Mouse (Mus musculus) gastrocnemius, adult 8-10 months (tissue): Measurements from ENCODE around the gene Chrne. TPM values are rescaled to one million over a fixed set of nuclear protein-coding genes. Genes with fewer than 3 reads are reported as not detected.

Experiments
- DNase-seq, 2 experiments: peaks; one replicate each; pipeline ENCODE4 v3.0.0; 2022; ENCODE audit warnings: low spot score in 2 of 2
- total RNA-seq, 4 experiments: library from RNA; stranded (reverse); gene quantifications; 2 replicates each; pipeline ENCODE4 v1.2.4; 2022

The Chrne gene
- 10 to 100 TPM; 11.2 to 20.5 (median 14.7) TPM for total RNA-seq

DNA sequence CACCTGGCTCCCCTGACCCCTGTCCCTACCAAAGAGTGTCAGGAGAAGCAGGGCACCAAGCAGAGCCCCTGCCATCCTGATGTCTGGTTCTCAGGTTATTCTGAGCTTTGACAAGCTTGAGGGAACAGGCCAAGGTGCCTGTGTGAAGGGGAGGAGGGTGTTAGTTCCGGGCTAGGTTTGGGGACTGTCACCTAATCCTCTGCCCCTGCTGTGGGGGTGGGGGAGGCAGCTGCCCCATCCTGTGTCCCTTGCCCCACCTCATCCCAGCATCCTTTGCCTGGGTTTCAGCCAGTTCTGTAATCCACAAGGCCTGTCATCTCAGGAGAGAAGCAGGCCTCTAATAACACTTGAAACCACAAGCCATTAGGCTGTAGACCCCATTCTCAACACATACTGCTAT lies at the start of gene Chrne:
TSS of gene Chrne (minus strand) at position 116 of the 400 bp plus-strand sequence.
- peak; percentile 48 to 68 for DNase-seq

DNA sequence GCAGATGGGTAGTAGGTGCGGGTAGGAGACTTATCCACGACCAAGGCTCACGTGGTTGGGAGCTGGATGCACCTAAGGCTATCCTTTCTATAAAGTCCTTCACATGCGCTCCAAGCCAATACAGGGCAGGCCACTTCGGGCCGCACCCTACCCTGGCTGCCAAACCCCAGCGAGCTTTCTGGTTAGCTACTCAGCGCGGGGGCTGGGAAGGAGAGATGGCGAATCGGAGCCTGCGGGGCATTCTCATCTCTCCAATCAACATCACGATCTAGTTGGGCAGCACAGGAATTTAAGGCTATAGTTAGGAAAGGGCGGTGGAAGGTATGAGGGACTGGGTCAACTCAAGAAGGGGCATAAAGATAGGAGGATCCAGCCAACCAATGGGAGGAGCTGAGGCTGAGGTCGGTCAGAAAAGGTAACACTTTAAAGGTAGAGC lies 49.3 kb upstream of the Chrne start:
- DNase-seq = peak; percentile 70 to 79

DNA sequence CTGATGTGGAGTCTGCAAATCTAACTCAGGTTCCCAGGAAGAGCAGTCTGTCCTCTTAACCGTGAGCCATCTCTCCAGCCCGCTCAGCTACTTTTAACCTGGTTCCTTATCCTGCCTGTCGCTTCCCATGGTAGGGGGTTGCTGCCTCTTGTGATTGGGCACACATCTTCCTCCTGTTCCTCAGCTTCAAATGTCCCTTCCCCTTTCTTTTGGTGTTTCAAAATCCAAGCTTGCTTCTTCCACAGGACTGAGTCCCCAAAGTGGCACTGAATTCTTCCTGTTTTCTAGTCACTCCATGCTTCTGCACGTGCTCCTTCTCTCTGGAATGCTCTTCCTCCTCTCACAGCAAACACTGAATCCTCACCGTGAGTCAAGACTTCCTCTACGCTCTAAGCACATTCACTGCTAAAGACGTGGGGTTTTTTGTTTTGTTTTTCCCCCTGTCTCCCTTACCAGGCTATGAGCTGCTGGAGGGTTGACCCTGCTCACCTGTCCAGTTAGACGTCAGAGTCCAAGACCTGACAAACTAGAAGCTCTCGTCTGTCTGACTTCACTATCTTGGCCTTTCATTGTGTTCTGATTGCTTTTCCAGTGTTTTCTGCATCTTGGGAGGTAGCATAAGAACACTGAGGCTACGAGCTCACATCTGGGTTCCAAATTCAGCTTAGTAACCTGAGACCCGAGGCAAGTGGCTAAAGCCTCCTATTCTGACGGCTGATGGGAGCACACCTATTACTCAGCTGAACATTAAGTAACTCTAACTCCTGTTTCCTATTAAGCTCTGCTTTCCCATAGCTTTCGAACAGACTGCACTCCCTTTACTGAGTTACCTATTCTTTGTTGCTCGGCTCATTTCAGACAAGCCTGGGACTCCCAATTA lies 48.5 kb upstream of the Chrne start:
- no peak for DNase-seq

DNA sequence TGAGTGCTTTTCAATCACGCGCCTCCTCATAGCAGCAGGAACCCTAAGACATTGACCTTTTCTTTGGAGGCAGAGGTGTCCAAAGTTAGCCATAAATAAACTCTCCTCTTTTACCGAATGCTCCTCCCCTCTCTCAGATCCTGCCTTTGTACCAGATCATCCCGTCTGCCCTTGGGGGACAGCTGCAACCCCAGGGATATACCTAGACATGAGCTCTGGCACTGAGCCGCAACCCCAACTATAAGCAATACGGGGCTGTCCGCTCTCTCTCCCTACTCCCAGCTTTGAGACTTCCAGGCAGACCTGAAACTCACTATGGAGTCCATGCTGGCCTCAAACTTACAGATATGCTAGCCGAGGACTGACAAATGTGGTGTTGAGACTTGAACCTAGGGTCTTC lies 47.7 kb upstream of the Chrne start:
- DNase-seq = no peak

DNA sequence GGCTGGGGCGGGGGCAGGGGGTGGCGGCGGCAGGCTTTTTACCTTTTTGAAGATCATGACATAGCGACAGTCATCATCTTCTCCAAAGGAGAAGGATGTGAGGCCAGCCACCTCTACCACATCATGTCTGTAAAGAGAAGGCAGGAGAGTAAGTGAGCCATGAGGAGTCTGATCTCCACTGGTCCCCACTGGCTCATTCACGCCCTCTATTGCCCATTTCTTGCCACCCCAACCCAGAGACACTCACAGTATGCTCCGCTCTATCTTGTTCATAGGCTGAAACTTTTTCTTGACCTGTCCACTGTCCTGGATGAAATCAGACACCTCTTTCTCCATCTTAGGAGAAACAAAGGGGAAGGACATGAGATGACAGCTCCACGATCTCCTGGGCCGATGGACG lies 45.7 kb upstream of the Chrne start:
- DNase-seq = no peak

DNA sequence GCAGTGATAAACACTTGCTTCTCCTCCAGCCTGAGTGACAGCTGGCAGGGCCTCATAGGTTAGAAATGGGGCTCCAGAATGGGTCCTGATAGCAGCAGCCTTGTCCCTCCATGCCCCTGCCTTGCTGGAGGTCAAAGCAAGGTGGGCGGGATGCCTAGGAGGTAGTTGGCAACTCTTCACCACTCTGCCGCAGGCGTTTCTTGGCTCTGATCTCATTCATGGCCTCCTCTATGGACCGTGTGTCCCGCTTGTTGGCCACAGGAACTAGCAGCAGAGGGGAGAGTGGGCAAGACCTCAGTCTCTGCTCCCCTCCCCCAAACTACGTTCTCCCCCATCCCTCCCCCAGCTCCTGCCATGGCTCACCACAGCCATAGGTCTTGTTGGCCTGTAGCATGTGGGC lies 44.9 kb upstream of the Chrne start:
- peak in 1 of 2 experiments; percentile 67 for DNase-seq

DNA sequence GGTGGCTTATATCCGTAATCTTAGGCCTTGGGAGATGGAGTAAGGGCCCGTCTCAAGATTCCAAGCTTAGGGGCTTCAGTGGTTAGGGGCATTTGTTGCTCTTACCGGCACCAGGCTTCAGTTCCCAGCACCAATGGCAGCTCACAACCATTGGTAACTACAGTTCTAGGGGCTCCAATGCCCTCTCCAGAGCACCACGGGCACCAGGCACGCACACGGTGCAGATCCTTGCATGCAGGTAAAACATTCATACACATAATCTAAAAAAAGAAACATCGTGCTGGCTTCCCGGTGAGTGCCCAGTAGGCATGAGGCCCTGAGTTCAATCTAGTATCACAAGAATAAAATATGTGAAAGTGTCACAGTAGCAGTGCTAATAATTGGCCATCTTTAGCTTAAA lies 44.1 kb upstream of the Chrne start:
- no peak for DNase-seq

DNA sequence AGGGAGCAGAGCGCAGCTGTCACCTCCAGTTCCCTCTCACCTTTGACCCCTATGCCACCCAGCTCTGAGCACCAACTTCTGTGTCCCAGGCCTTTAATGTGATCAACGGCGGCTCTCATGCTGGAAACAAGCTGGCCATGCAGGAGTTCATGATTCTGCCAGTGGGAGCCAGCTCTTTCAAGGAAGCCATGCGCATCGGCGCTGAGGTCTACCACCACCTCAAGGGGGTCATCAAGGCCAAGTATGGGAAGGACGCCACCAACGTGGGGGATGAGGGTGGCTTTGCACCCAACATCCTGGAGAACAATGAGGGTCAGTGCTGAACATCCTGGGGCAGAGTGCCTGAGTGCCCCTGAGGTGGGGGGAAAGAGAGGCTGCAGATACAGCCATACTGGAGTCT lies 41.6 kb upstream of the Chrne start:
- no peak for DNase-seq

DNA sequence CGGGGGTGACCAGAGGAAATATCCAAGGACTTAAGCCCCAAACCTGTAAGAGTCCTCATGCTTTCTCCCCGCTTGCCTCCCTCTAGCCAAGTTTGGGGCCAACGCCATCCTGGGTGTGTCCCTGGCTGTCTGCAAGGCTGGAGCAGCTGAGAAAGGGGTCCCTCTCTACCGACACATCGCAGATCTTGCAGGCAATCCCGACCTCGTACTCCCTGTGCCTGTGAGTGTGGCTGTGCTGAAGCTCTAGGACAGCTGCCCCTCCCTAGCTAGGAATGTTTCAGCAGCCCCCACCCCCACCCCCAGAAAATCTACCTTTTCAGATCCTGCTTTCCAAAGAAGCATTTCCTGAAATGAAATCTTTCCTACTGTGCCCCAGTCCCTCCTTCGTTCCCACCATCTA lies 39.9 kb upstream of the Chrne start:
- DNase-seq = no peak

DNA sequence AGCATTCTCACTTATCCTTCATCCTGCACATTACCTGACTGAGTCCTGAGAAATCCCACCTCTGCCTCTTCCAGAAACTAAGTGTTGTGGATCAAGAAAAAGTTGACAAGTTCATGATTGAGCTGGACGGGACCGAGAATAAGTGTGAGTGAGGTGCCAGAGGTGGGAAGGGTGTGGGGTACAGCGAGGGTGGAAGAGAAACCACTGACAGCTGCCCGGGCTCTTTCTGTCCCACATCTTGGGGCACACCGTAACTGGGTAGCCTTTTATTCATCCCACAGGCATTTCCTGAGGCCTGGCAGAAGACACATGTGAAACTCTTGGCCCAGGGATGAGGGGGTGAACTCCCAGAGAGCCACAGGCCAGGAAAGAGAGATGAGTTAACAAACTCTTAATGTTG lies 39.5 kb upstream of the Chrne start:
- DNase-seq = no peak

DNA sequence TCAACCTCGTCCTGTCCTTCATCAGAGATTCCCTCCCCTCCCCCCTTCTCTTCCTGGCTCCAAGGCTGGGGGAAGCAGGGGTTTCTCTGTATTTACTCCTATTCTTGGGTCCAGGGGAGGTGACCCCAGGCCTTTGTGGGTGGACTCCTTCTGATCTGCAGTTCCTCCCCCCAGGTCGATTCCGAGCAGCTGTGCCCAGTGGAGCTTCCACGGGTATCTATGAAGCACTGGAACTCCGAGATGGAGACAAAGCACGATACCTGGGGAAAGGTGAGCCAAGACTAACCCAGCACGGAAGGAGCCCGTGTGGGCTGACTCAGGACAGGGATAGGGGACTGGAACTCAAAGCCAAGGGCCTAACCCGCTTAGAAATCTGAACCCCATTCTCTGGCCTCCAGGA lies 39.0 kb upstream of the Chrne start:
- no peak for DNase-seq

DNA sequence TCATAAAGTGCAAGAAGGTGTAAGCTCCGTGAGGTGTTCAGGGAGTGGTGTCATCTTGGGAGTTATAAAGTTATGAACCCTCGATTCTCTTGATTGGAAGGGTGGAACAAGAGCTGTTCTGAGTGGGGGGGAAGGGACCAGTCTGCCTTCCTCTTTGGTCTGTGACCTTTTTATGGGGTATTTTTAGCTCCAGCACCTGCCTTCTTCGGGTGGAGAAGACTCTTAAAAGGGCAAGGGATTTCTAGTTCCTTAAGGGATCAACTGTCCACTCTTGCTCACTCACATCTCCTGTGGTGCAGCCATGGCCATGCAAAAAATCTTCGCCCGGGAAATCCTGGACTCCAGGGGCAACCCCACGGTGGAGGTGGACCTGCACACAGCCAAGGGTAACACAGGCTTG lies 38.6 kb upstream of the Chrne start:
- DNase-seq = no peak

DNA sequence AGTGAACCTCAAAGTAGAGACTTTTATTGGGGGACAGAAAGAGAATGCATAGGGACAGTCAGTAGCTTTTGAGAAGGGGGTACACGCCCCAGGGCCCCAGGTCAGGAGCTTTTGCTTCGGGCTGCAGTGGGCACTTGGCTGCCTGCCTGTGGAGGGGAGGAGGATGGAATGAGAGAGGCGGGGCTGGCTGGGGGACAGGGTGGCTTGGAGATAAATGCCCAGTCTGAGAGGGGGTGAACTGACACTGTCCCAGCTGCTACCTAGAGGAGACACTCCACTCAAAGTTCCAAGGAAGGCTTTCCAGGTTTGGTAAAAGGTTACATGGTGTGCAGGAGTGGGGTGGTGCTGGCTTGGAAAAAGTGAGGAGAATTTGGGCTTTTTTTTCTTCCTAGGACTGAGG lies 37.9 kb upstream of the Chrne start, which contains the start of gene Eno3:
TSS of gene Eno3 (plus strand) at position 239 of the 400 bp plus-strand sequence.
- DNase-seq = peak in 1 of 2 experiments; percentile 80

DNA sequence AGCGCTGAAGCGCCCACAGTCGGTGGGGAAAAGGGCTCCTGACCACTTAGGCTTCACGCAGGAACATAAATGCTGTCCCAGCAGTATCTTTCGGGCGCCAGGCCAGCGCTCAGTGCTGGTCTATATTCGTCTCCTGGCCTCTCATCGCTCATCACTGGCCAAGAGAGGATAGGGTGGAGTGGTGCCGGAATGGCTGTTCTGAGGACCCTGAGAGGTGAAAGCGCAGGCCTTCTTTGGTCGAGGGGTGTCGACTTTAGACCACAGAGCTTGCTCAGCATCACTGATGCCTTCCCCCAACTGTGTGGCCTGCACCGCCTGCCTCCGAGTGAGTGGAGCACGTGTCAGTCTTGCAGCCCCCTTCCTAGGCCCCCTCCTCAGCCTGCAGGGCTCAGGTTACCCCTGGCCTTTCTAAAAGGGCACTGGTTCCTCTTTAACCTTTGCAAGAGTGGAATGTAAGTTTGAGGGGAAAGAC lies 37.5 kb upstream of the Chrne start:
- DNase-seq = peak; percentile 88 to 93

DNA sequence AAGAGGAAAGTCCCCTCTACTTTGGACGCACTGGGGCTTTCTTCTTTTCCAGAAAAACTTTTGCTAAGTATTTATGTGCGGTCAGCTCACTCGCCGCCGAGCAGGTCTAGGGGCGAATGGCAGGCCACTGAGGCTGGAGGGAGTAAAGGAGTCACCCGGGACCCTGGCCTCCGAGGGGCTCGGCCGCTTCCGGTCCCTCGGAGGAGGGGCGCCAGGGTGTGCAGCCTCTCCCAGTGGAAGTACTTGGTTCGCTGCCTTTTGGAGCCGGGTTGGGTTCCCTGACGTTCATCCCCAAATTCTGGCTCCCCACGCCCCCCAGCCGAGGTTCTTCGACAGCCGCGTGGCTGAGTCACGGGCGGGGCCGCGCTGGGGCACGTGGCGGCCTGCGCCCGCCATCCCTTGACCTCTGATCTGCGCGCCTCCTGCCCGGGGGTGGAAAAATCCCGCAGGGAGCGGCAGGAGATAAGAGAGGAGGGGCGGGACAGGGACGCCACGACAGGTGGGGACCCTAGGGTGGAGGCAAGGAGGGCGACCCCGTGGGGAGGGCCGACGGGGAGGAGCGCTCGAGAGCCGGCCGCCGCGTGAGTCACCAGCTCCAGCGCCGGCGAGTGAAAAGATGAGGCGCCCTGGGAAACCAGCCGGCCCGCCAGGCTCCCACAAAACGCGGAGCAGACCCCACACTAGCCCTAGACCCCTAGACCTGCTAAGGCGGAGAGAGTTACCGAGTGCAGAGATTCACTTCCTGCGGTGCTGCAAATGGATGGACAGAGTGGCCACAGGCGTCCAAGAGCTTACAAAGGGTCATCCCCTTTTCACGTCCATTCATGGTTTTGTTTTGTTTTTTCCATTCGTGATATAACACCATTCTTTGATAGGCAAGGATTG lies 36.8 kb upstream of the Chrne start:
- DNase-seq = peak; percentile 63 to 64

DNA sequence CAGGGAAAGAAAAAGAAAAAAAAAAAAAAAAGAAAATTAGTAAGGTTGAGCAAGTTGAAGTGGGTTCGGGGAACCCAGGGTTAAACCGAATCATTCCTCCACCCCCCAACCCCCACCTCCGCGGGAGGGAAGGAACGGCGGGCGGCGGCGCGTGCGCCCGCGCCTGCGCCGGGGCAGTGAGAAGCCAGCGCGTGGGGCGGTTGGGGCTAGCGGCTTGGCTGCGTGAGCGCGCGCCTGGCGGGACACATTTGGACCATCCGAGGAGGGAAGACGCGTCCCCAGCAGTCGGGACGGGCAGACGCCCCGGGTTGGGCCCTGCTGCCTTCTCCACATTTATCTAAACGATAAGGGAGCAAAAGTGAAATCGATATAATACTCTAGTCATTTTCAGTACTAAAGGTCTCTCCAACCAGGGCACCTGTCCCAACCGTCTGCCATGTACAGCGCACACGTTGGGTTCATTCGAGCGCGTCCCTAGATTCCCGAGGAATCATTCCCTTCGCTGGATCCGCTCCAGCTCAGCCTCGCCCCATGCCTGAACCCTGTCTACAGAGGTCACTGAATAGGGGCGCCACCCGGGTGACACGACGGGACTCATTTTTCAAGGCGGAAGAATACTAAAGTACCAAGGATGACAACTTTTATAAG lies 36.0 kb upstream of the Chrne start:
- DNase-seq = peak; percentile 74 to 80

DNA sequence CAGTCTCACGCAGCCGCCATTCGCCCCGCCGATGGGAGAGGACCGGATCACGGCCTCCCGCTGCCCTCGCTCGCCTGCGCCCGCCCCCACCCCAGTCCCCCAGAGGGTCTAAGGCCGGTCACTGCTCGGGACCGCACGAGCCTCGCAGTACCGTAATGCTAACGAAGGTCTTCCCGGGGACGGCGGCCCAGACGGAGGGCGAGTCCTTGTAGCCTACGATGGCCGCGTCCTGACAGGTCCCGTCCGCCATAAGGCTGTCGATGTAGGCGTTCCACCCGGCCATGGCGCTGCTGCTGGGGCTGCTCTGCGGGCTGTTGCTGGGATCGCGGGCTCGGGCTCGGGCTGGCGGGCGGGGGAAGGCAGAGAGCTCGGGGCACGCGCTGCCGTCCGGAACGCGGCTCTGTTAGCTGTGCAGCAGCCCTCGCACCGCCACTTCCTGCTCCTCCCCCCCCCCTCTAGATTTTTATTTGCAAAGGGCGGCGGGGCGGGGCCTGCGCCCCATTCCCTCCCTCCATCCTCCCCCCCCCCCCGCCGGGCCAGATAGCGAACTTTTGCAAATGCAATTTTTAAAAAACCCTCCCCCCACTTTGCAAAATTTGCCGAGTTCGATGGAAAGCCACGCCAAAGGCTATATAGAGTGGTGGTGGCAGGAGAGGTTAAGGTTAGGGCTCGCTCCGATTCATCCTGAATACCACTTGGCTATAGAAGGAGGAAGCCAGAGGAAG lies 35.3 kb upstream of the Chrne start, which contains the start of gene Pfn1:
TSS of gene Pfn1 (minus strand) at position 447 of the 725 bp plus-strand sequence.
- peak; percentile 43 to 66 for DNase-seq

DNA sequence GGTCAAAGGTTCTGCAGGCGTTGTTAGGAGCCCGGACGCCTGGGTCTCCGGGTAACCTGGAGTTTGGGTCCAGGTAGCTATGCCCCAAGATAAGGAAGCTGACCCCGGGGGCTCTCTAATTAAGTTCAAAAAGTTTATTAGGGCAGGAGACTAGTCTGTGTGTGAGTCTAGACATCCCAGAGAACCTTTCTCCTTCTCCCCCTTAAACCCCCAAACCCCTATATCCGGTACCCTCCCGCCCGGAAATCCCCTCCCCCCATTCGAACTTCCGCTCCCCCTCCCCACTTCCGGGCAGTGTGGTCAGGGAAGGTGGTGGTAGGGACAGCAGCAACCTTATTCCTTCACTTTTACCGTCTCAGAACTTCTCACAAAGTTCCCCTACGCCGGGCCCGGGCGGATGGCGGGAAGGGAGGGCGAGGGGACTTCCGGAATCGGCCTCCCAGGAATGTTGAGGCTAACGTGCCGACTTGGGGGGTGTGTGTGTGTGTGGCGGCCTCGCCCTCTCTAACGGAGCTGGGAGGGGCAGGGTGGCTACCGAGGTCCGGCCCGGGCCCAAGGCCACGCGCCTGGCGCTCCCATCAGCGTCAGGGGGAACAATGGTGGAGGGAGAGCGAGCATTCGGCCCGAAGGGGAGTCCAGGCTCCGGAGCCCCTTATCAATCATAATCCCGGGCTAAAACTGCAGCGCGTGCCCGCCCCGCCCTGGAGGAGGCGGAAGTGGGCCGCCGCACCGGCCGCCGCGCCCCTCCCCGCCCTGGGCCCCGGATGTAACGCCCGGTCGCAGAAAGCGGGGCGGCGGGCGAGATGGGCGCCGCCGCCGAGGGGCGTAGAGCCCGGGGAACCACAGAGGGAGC lies 34.6 kb upstream of the Chrne start:
- peak; percentile 4 to 34 for DNase-seq

DNA sequence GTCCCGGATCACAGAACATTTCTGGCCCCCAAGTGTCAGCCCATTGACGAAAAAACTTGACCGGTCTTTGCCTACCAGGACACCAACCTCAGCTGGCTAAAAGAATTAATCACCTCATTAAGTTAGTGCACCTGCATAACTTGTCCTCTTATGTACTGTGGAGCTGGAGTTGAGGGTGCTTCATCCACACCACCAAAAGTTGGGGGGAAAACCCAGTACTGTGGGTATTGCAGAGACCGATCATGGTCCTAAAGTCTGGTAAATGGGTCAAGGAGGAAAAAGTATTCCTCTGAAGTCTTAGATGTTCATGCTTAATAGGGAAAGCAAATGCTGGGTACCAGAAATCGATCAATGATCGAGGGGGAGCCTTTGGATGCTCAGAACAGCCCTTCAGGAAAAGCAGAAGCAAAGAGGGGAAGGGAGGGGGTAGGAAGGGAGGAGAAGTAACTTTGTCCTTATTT lies 33.9 kb upstream of the Chrne start:
- DNase-seq = no peak
